Mouse (Mus musculus): ENCODE measurements at regions not wholly inside any gene's neighbourhood (a gene's known extent, or its start where the extent isn't known, plus 50 kb on each side); places are given as distances from the start of the nearest gene placed in this dataset.
A peak's percentile ranks its signal among the peaks of the same experiment; 100 is the strongest.
"Not testable (repeated sequence)": the region's sequence is repeated elsewhere in the genome, so short reads cannot be mapped to it uniquely, and the experiment has no call there.

- not testable (repeated sequence) for DNase-seq (ENCODE audit: low spot score in 2 of 2)
Observed at GRCm38 (mm10) chr1:112486046-112486445, 621.3 kb upstream of the Dsel start.

GRCm38 (mm10) chr1:112456047-112456446 is 591.3 kb upstream of the Dsel start:
- peak; percentile 9 to 54 for DNase-seq (ENCODE audit: low spot score in 2 of 2)

GRCm38 (mm10) chr1:112452390-112452789 is 587.7 kb upstream of the Dsel start:
- no peak for DNase-seq (ENCODE audit: low spot score in 2 of 2)

GRCm38 (mm10) chr1:112451622-112452021 is 586.9 kb upstream of the Dsel start:
- no peak for DNase-seq (ENCODE audit: low spot score in 2 of 2)

- no peak for DNase-seq (ENCODE audit: low spot score in 2 of 2)
Observed at GRCm38 (mm10) chr1:112439109-112439508, 574.4 kb upstream of the Dsel start.

- peak; percentile 6 to 19 for DNase-seq (ENCODE audit: low spot score in 2 of 2)
Observed at GRCm38 (mm10) chr1:112416350-112417083, 551.8 kb upstream of the Dsel start.

- peak; percentile 28 to 74 for DNase-seq (ENCODE audit: low spot score in 2 of 2)
Observed at GRCm38 (mm10) chr1:112388807-112389206, 524.1 kb upstream of the Dsel start.

GRCm38 (mm10) chr1:112384015-112384414 is 519.3 kb upstream of the Dsel start:
- no peak for DNase-seq (ENCODE audit: low spot score in 2 of 2)

GRCm38 (mm10) chr1:112379651-112380264 is 515.0 kb upstream of the Dsel start:
- DNase-seq (ENCODE audit: low spot score in 2 of 2) = peak; percentile 30 to 52

- peak in 1 of 2 experiments; percentile 35 for DNase-seq (ENCODE audit: low spot score in 2 of 2)
Observed at GRCm38 (mm10) chr1:112378660-112379059, 513.9 kb upstream of the Dsel start.

- no peak for DNase-seq (ENCODE audit: low spot score in 2 of 2)
Observed at GRCm38 (mm10) chr1:112355816-112356215, 491.1 kb upstream of the Dsel start.

Data from layer of hippocampus, adult 8-10 months (tissue).